Mouse (Mus musculus) MEL (cell line): ENCODE data around the gene Gm42417. TPM values are rescaled to one million over a fixed set of nuclear protein-coding genes. Genes with fewer than 3 reads are reported as not detected.

Experiments
- DNase-seq: peaks from one replicate; pipeline ENCODE4 v3.0.0; 2011; ENCODE audit warnings: low read depth, low spot score
- H3K27ac ChIP-seq: 2 replicates; pipeline ENCODE4 v1.5.1; 2012; ENCODE audit warnings: low read depth, mild to moderate bottlenecking, control low read depth, low read length, moderate library complexity; ENCODE audit not compliant: control insufficient read depth
- H3K27me3 ChIP-seq, 2 experiments: fragments of 150-350 bp in 1 of 2; sonication (generic) in 1 of 2; 2 replicates each; pipeline ENCODE4 v1.6.1; 2012; ENCODE audit warnings: low read length in 2 of 2, mild to moderate bottlenecking in 2 of 2, improper control_type of control experiment in 1 of 2, moderate library complexity in 1 of 2; ENCODE audit not compliant: insufficient read depth in 2 of 2, control insufficient read depth in 1 of 2
- H3K36me3 ChIP-seq, 2 experiments: 2 replicates each; pipeline ENCODE4 v1.6.1; 2012 to 2014; ENCODE audit warnings: low read length in 2 of 2, improper control_type of control experiment in 1 of 2, inconsistent platforms in 1 of 2, mild to moderate bottlenecking in 1 of 2; ENCODE audit not compliant: insufficient read depth in 2 of 2, control insufficient read depth in 1 of 2
- H3K4me1 ChIP-seq, 2 experiments: fragments of 150-350 bp in 1 of 2; sonication (generic) in 1 of 2; 2 replicates each; pipeline ENCODE4 v1.6.1; 2012; ENCODE audit warnings: low read length in 2 of 2, improper control_type of control experiment in 1 of 2, mild to moderate bottlenecking in 1 of 2; ENCODE audit not compliant: insufficient read depth in 2 of 2, control insufficient read depth in 1 of 2
- H3K4me3 ChIP-seq, 2 experiments: fragments of 150-350 bp in 1 of 2; sonication (generic) in 1 of 2; 2 replicates each; pipeline ENCODE4 v1.5.1; 2012; ENCODE audit warnings: low read depth in 2 of 2, low read length in 2 of 2, mild to moderate bottlenecking in 2 of 2, moderate library complexity in 2 of 2, control low read depth in 1 of 2, improper control_type of control experiment in 1 of 2; ENCODE audit not compliant: control insufficient read depth in 1 of 2, insufficient read depth in 1 of 2
- H3K79me2 ChIP-seq: 2 replicates; pipeline ENCODE4 v1.6.1; 2012; ENCODE audit warnings: mild to moderate bottlenecking, low read length, moderate library complexity; ENCODE audit not compliant: control insufficient read depth, poor library complexity, insufficient read depth
- H3K9ac ChIP-seq: 2 replicates; pipeline ENCODE4 v1.6.1; 2012; ENCODE audit warnings: low read depth, mild to moderate bottlenecking, control low read depth, low read length, moderate library complexity; ENCODE audit not compliant: control insufficient read depth, poor library complexity, severe bottlenecking
- H3K9me3 ChIP-seq: fragments of 150-350 bp; sonication (generic); replicated peaks from 2 replicates; pipeline ENCODE4 v1.6.1; 2012; ENCODE audit warnings: mild to moderate bottlenecking, low read length, improper control_type of control experiment, moderate library complexity; ENCODE audit not compliant: insufficient read depth
- BHLHE40 ChIP-seq: IDR thresholded peaks from 2 replicates; pipeline ENCODE4 v1.6.1; 2012; ENCODE audit warnings: low read depth, mild to moderate bottlenecking, inconsistent platforms, low read length, improper control_type of control experiment, borderline replicate concordance
- CHD2 ChIP-seq: IDR thresholded peaks from 2 replicates; pipeline ENCODE4 v1.6.1; 2011; ENCODE audit warnings: low read length, improper control_type of control experiment
- CTCF ChIP-seq, 3 experiments: IDR thresholded peaks in 2 of 3; conservative IDR thresholded peaks in 1 of 3; 2 replicates each; pipeline ENCODE4 v1.5.1; 2011 to 2012; ENCODE audit warnings: low read length in 3 of 3, low read depth in 2 of 3, mild to moderate bottlenecking in 2 of 3, improper control_type of control experiment in 1 of 3, inconsistent platforms in 1 of 3, mixed read lengths in 1 of 3, moderate library complexity in 1 of 3; ENCODE audit not compliant: control insufficient read depth in 1 of 3, insufficient read depth in 1 of 3, poor library complexity in 1 of 3, severe bottlenecking in 1 of 3
- E2F4 ChIP-seq: IDR thresholded peaks from 2 replicates; pipeline ENCODE4 v1.6.1; 2011; ENCODE audit warnings: low read depth, low read length, improper control_type of control experiment, borderline replicate concordance
- ELF1 ChIP-seq: IDR thresholded peaks from 2 replicates; pipeline ENCODE4 v1.6.1; 2014; ENCODE audit warnings: low read depth, mild to moderate bottlenecking, inconsistent platforms, low read length, improper control_type of control experiment, moderate library complexity
- ETS1 ChIP-seq: IDR thresholded peaks from 2 replicates; pipeline ENCODE4 v1.6.1; 2012; ENCODE audit warnings: low read depth, mild to moderate bottlenecking, inconsistent platforms, low read length, improper control_type of control experiment, moderate library complexity
- GATA1 ChIP-seq: IDR thresholded peaks from 2 replicates; pipeline ENCODE4 v1.6.1; 2011; ENCODE audit warnings: low read depth, low read length, improper control_type of control experiment
- KAT2A ChIP-seq: conservative IDR thresholded peaks from 2 replicates; pipeline ENCODE4 v1.6.1; 2012; ENCODE audit warnings: low read depth, low read length, improper control_type of control experiment, inconsistent platforms
- MAFK ChIP-seq: IDR thresholded peaks from 2 replicates; pipeline ENCODE4 v1.6.1; 2011; ENCODE audit warnings: low read depth, mild to moderate bottlenecking, low read length, improper control_type of control experiment, borderline replicate concordance
- MAZ ChIP-seq: IDR thresholded peaks from 2 replicates; pipeline ENCODE4 v1.6.1; 2012; ENCODE audit warnings: low read depth, mild to moderate bottlenecking, inconsistent platforms, low read length, improper control_type of control experiment
- MEF2A ChIP-seq: IDR thresholded peaks from 2 replicates; pipeline ENCODE4 v1.6.1; 2014; ENCODE audit warnings: low read depth, mild to moderate bottlenecking, inconsistent platforms, low read length, improper control_type of control experiment; ENCODE audit not compliant: poor library complexity, insufficient replicate concordance, severe bottlenecking; ENCODE audit errors: extremely low read depth
- MXI1 ChIP-seq: IDR thresholded peaks from 2 replicates; pipeline ENCODE4 v1.6.1; 2011; ENCODE audit warnings: mild to moderate bottlenecking, low read depth, low read length, improper control_type of control experiment
- MYB ChIP-seq: IDR thresholded peaks from 2 replicates; pipeline ENCODE4 v1.6.1; 2011; ENCODE audit warnings: mild to moderate bottlenecking, low read depth, low read length, improper control_type of control experiment
- NELFE ChIP-seq: IDR thresholded peaks from 2 replicates; pipeline ENCODE4 v1.6.1; 2011; ENCODE audit warnings: low read depth, low read length, improper control_type of control experiment
- POLR2A ChIP-seq, 2 experiments: IDR thresholded peaks; 2 replicates each; pipeline ENCODE4 v1.6.1; 2011 to 2012; ENCODE audit warnings: low read length in 2 of 2, mild to moderate bottlenecking in 2 of 2, control low read depth in 1 of 2, improper control_type of control experiment in 1 of 2, low read depth in 1 of 2, moderate library complexity in 1 of 2; ENCODE audit not compliant: control insufficient read depth in 1 of 2, insufficient read depth in 1 of 2, poor library complexity in 1 of 2
- SIN3A ChIP-seq: IDR thresholded peaks from 2 replicates; pipeline ENCODE4 v1.6.1; 2012; ENCODE audit warnings: low read length, improper control_type of control experiment, inconsistent platforms
- SMC3 ChIP-seq: IDR thresholded peaks from 2 replicates; pipeline ENCODE4 v1.6.1; 2011; ENCODE audit warnings: low read depth, low read length, improper control_type of control experiment
- TBP ChIP-seq: IDR thresholded peaks from 2 replicates; pipeline ENCODE4 v1.8.0; 2011; ENCODE audit warnings: low read depth, low read length, improper control_type of control experiment
- TCF12 ChIP-seq: IDR thresholded peaks from 2 replicates; pipeline ENCODE4 v1.6.1; 2014; ENCODE audit warnings: low read depth, mild to moderate bottlenecking, inconsistent platforms, low read length, improper control_type of control experiment, moderate library complexity
- UBTF ChIP-seq: IDR thresholded peaks from 2 replicates; pipeline ENCODE4 v1.6.1; 2012; ENCODE audit warnings: low read depth, mild to moderate bottlenecking, inconsistent platforms, low read length, improper control_type of control experiment, moderate library complexity, borderline replicate concordance; ENCODE audit not compliant: insufficient read depth
- ZKSCAN1 ChIP-seq: IDR thresholded peaks from 2 replicates; pipeline ENCODE4 v1.6.1; 2012; ENCODE audit warnings: low read depth, mild to moderate bottlenecking, inconsistent platforms, low read length, improper control_type of control experiment, moderate library complexity
- ZMIZ1 ChIP-seq: IDR thresholded peaks from 2 replicates; pipeline ENCODE4 v1.6.1; 2012; ENCODE audit warnings: low read depth, mild to moderate bottlenecking, inconsistent platforms, low read length, improper control_type of control experiment, moderate library complexity
- ZNF384 ChIP-seq: IDR thresholded peaks from 2 replicates; pipeline ENCODE4 v1.6.1; 2012; ENCODE audit warnings: low read depth, mild to moderate bottlenecking, inconsistent platforms, low read length, improper control_type of control experiment
- polyA plus RNA-seq, 2 experiments: library from polyadenylated mRNA; stranded (reverse) in 1 of 2; unstranded in 1 of 2; fragments of >175 nt in 1 of 2; fragments of >200 nt in 1 of 2; gene quantifications; 2 replicates each; pipeline versions ENCODE4 v1.2.1 to v1.2.4; 2012; ENCODE audit warnings: low replicate concordance in 2 of 2, low read depth in 1 of 2; ENCODE audit not compliant: insufficient read length in 2 of 2, insufficient read depth in 1 of 2, missing spikeins in 1 of 2
- total RNA-seq: library from RNA; depleted of rRNA; stranded (reverse); fragments of 300-350 nt; gene quantifications from 2 replicates; pipeline ENCODE4 v1.2.3, GENCODE M21; 2012

Gm42417 gene
- total and polyA plus RNA-seq, 3 experiments = 0.74 TPM; not detected in 2

DNA sequence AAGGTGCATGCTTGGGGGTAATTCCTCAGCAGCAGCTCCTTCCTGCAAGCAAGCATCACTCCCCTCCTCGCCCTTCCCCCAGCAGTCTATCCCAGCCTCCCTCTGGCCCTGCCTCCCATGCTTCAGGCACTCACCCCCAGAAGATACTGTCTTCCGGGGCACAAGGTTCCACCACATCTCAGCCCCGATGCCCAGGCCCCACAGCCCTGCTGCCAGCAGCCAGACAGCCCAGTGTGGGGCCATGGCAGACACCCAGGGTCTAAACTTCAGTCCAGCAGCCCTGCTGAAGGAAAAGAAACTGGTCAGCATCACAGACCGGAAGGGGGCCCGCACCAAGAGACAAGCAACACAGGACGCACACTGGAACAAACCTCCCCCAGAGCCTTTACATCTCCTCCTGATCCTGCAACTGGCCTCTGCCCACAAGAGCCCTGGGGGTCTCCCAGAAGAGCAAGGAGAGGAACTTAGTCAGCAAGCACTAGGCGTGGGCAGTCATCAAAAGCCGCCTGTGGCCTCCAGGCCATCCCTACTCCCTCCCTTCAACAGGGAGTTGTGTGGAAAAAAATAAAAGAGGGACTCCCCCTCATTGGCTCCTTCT, 16.7 kb upstream of the Gm42417 start (continued):
- TF ChIP-seq TBP = no peak
- no peak for TF ChIP-seq MXI1

DNA sequence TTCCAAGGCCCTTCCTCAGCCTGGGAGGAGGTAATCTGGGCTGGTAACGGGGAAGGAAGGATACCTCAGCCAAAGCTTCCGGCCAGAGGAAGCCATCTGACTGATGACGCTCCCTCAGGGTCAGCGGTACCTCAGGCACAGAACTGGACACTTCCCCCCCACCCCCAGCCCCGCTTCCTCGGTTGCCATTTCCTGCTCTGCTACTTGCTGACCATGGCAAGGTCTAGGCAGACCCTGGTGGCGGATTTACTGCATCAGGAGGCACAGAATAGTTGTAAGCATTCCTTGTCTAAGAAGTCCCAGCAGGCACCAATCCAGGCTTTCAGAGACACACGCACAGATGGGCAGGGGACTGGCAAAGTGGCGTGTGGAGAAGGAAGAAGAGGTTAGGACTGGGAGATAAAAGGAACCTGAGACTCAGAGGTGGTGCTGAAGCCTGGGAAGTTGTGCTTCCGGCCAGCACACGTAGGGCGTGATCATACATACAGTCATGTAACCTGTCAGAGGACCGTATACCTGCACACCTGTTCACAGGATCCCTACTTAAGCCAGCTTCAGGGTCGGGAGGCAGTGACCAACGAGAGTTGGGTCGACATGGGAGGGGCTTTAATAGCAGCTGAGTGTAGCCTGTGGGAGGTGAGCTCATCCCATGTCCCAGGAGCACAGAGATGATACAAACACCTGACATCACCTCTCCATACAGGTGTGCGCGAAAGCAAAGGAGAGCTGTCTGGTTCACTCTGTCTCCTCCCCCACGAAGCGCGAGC, 15.6 kb upstream of the Gm42417 start:
- Histone ChIP-seq H3K27me3 (peaks cover 13% of the 10 kb centered on the region in 2 experiments), H3K4me1 (no peaks in the 10 kb centered on the region; a peak in 1 of 4 replicates), H3K9me3 (no peaks in the 10 kb centered on the region), H3K79me2 (no peaks in the 10 kb centered on the region; the same call in 1 of the 2 replicates), H3K4me3 (no peak overlapping the region)
- DNase-seq = no peak
- TF ChIP-seq ETS1 = no peak
- no peak for TF ChIP-seq CTCF (IDR thresholded peaks at IDR 0.05 in 2 of 3, conservative IDR thresholded peaks at IDR 0.05 in 1 of 3; ENCODE audit: control insufficient read depth in 1 of 3, insufficient read depth in 1 of 3, low read depth in 2 of 3, low read length in 3 of 3, poor library complexity in 1 of 3, severe bottlenecking in 1 of 3)
- no peak for TF ChIP-seq ZMIZ1
- no peak for TF ChIP-seq POLR2A (IDR thresholded peaks at IDR 0.05; ENCODE audit: control insufficient read depth in 1 of 2, insufficient read depth in 1 of 2, low read depth in 1 of 2, low read length in 2 of 2, poor library complexity in 1 of 2)
- no peak for TF ChIP-seq MXI1
- no peak for TF ChIP-seq SMC3
- no peak for TF ChIP-seq MEF2A
- no peak for TF ChIP-seq MYB
- no peak for TF ChIP-seq CHD2
- TF ChIP-seq KAT2A = no peak
- no peak for TF ChIP-seq MAFK
- TF ChIP-seq, all 39 proteins: peak for 0
- Histone ChIP-seq H3K9ac (no peak overlapping the region), H3K36me3 (no peaks in the 10 kb centered on the region), H3K27ac (no peak overlapping the region)

DNA sequence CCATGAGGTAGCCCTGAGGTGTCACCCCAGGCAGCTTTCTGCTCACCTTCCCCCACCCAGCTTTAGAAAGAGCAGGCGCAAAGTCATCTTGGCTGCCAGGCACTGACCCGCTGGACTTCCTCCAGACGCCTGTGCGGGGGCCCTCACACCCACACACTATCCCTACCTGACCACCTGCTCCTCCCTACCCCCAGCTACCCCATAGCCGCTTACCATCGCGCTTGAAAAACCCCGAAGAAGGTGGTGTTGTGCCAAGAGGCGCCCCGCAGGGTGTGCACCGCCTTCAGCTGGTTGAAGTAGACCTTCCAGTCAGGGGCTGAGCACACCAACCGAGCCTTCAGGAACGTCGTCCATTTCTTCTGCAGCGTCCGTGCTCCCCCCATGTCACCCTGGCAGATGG, 13.3 kb upstream of the Gm42417 start:
- no peak for TF ChIP-seq SMC3
- TF ChIP-seq ZNF384 = no peak
- no peak for TF ChIP-seq E2F4
- TF ChIP-seq UBTF = no peak
- TF ChIP-seq ZKSCAN1 = no peak
- no peak for TF ChIP-seq SIN3A
- TF ChIP-seq MEF2A = no peak
- no peak for TF ChIP-seq ETS1
- TF ChIP-seq MYB = no peak
- TF ChIP-seq ZMIZ1 = no peak
- no peak for TF ChIP-seq BHLHE40
- TF ChIP-seq MAZ = no peak
- no peak for TF ChIP-seq GATA1
- no peak for TF ChIP-seq TCF12
- no peak for TF ChIP-seq MAFK
- TF ChIP-seq ELF1 = no peak
- TF ChIP-seq NELFE = no peak
- no peak overlapping the region for H3K4me3 ChIP-seq
- H3K9me3 ChIP-seq = no peaks in the 10 kb centered on the region
- no peaks in the 10 kb centered on the region; the same call in 1 of the 2 replicates for H3K79me2 ChIP-seq
- DNase-seq = no peak
- no peaks in the 10 kb centered on the region for H3K36me3 ChIP-seq
- peaks cover 0 to 1% of the 10 kb centered on the region in 2 experiments; a peak in 2 of 4 replicates for H3K4me1 ChIP-seq
- peaks cover 0 to under 1% of the 10 kb centered on the region in 2 experiments; a peak in 2 of 4 replicates for H3K27me3 ChIP-seq
- no peak overlapping the region for H3K9ac ChIP-seq
- no peak overlapping the region for H3K27ac ChIP-seq
